Mouse (Mus musculus) frontal cortex, postnatal 10 days (tissue): ENCODE measurements around the gene Fxyd5.
A peak's percentile ranks its signal among the peaks of the same experiment; 100 is the strongest.

ENCODE experiments used
- DNase-seq, 2 experiments: peaks; one replicate each; pipeline ENCODE4 v3.0.0; 2022; ENCODE audit warnings: low spot score in 2 of 2, mixed read lengths in 1 of 2

Fxyd5 gene

DNA sequence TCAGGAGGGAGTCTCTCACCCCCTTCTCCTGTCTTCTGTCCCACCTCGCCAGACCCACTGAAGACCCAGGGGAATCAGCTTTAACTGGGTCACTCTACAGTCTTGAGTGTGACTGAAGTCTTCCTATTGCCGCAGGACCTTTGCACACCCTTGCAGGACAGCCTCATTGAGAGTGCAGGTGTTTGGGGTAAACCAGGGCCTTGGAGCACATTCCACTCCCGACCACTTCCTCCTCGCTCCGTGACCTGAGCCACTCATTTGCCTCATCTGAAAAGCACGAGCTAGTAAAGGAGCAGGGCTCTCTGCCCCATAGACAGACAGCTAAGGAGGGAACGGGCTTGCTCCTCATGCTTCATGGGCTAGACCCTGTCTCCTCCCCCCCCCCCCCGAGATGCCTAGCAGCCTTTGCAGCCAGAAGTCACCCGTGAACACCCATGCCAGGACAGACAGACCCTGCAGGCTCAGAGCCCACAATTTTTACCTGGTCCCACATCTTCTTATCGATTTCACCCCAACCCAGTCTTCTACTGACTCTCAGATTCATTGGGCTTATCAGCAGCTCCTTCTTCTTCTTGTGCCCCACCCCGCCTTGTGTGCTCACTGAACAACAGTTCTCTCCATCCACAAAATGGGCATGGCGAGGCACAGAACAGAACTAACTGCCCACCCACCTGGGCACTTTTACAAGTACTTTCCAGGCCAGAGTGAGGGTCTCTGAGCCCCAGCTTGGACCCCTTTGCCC is 1.8 kb downstream of the Fxyd5 start:
- DNase-seq, result no peak

DNA sequence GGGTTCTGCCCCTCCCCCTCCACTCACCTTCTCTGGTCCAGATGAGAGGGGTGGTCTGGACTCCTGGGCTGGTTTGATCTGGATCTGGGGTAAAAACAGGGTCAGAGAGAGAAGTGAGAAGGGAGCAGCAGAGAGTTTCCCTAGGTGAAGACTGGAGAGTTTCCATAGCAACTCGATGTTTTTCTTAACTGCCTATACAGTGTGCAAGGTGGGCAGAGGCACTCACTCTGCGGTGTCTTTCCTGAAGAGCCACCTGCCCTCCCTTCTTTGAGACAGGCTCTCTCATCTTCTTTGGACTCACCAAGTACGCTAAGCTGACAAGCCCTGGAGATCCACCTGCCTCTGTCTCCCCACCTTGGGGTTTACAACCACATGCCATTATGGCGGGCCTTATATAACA is 3.3 kb downstream of the Fxyd5 start:
- no peak for DNase-seq

DNA sequence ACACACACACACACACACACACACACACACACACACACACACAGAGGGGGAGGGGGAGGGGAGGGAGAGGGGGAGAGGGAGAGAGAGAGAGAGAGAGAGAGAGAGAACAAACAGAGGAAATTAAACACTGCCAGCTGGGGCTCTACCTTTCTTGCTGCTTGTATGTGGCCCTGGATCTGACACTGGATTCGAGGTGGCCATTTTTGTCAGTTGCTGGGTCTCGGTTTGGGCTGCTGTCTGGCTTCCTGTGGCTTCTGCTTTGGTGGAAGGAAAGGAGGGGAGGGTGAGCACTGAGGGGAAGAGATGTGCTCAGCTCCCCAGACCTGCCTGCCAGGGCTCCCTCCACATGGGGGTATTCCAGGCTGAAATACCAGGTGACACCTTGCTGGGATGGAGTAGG is 4.6 kb downstream of the Fxyd5 start:
- no peak for DNase-seq

DNA sequence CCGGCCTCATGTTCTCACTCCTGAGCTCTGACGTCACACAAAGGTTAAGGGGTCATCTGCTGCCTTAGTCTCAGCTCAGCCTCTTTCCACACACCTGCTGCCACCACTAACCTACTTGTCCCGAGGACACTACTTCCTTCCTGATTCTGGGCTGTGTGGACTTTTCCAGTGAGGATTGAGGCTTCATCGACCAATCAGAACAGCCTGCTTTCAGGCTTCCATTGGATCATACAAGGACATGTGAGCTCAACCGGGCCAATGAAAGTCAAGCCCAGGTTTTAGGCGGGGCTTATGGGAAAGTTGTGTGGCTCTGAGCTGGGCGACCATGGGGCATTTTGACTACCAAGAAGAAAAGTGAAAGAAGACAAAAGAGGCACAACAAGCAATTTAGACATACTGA is 5.4 kb downstream of the Fxyd5 start:
- DNase-seq, result no peak

DNA sequence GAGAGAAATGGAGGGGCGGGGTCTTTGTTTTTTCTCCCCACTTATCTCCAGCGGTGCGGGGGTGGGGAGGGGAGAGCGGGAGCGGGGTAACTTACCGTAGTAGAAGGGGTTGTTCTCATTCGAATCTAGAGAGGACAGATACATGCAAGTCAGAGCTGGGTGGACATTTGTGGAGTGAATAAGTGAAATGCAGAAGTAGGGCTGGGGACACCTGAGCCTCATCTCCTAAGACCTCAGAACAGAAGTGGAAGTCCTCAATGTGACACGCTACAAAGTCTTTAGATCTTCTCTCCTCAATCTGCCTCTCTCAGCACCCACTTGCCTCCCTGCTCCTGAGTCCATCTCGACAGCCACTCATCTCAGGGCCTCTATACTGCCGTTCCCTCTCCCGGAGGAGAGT is 7.0 kb downstream of the Fxyd5 start:
- no peak for DNase-seq

DNA sequence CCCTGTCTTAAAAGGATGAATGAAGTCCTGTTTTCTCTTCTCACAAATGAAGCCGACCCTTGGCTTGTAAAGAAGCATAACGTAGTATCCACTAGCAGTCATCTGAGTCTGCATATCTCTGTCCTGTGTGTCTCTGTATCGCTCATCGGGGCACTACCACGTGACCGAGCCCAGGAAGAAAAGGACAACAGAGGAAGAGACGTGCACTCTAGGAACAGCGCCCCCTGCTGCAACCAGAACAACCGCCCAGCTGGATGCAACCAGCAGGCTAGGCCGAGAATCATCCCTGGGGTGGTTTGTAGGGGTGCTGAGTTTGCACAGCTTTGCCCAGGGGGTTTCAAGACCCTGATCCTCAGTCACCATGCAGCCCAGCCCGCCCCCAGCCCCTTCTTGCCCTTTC is 7.5 kb downstream of the Fxyd5 start:
- DNase-seq, result no peak

DNA sequence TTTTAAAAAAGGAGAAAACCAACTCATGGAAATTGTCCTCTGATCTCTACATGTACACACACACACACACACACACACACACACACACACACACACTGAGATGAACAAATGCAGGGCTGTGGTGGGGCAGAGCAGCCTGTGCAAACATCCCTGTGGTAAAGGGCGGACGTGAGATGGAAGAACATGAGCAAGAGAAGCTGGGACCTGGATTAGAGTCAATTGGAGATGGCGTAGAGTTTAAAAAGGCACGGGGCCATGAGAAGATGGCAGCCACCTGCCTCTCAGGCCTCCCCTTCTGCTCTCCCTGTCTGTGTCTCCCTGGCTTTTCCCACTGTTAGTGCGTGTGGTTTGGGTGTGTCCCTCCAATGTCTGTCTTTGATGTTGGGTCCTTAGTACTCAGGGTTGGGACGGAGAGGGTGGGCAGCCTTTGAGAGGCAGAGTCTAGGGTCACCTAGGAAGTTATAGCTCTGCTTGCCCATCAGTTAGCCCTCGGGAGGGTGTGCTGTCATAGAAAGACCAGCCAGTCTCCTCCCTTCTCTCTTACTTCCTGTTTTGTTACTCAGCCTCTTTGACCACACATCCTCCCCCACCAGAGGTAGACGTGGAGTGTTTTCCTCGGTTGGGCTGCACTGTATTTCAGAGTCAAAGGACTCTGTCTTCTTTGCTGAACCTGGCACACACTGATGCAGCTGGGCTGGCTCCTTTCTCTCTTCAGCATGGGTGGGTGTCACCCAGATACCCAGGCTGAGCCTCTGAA is 8.7 kb downstream of the Fxyd5 start:
- DNase-seq, result no peak

DNA sequence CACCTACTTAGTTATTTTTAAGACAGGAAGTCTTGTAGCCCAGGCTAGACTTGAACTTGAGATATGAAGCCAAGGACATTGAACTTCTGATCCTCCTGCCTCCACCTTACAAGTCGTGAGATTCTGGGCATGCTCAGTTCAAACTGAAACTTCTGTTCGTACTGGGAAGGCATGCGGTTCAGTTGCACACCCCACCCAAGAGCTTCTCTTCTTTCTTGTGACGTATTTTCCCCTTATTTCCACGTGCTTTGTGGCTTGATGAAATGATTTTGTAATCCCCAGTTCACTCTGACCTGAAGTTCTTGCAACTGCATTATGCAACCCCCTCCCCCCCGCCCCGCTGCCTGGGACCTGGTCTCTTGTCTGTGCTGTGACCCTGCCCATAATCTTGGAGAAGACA is 10.6 kb downstream of the Fxyd5 start:
- DNase-seq, result no peak

DNA sequence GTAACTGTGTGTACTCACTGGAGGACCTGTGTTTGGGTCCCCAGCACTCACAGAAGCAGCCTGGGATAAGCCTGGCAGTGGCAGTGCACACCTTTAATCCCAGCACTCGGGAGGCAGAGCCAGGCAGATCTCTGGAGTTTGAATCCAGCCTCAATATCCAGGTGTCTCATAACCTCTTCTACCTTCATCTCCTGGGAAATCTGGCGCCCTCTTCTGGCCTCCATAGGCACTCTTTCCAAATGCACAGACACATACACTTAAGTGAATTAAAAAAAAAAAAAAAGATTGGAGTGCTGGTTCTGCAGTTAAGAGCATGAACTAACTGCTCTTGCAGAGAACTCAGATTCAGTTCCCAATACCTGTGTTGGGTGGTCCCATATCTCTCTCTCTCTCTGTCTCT is 11.6 kb downstream of the Fxyd5 start:
- DNase-seq, result no peak

DNA sequence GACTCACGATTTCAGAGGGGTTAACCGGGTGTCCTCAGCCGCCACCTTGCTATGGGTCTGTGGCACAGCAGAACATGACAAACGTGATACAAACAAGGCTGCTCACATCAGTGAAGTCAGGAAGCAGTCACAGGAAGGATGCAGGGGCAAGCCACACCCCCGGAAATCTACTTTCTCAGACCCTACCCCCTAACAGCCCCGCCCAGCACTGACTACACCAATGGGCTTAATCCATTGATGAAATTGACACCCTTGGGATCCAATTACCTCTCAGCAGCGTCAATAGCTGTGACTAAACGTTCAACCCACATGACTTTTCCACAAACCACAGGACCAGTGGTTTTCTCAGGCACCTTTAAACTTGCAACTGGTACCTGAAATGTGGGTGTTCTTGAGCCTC is 13.7 kb downstream of the Fxyd5 start:
- DNase-seq, result no peak

DNA sequence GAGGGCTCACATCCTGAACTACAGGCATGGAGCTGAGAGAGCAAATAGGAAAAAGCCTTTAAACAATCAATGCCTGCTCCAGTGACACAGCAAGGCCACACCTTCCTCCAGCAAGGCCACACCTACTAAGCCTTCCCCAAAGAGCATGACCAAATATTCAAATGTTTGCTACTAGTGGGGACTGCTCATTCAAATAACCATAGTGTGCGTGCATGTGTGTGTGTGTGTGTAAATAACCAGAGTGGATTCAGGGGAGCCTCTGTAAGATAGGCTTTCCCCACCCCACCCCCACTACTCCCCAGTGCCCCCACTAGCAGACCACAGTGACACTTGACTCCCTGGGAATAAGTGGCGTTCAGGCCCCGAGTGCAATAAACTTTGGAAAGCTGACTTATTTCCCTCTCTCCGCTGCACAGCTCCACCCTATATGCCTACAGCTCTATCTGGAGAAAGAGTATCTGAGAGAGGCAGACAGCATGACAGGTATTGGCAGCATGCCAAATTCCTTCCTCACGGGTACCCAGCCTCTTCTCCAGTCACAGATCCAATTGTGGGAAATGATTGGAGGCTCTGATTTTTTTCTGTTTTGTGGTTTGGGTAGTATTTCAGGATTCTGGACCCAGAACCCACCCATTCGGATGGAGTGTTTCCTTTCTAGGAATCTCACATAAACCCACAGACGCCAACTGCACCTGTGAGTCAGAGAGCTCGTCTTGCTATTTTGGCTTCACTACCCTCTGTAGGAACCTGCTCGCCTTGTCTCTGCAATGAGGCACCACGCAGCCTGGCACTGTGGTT is 25.0 kb downstream of the Fxyd5 start:
- DNase-seq, result peak; percentile 35 to 36

DNA sequence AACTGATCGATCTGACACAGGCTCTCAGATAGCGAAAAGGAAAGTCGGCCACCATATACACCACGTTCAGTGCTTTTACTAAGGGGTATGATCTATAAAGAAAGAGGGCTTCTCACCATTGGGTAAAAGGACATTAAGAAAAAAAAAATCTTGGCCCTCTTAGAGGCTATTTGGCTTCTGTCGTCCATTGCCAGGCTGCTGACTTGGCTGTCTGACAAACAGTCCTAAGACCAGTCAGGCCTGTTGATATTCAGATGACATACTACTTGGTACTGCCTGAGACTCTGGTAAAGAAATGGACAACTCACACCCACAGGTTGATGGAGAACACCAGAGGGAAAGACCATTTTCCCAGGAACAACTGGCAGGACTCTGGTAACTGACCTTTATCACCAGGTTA is 29.3 kb downstream of the Fxyd5 start:
- no peak for DNase-seq

DNA sequence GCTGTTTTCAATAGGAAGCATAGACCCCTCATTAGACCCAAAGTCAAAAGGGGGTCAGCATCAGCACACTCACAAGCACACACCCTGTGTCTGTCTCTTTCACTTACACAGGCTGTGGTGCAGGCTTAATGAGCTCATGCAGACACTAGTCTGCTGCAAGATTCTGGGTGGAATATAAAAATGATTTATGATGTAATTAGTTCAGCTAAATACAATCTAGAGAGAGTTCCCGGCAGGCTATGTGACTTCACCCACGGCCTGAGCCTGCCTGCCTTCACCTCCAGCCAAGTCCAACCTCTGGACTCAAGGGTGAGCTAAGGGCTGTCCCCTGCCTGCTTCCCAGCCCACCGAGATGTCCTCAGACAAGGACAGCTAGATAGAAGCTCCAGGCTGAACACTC is 33.4 kb downstream of the Fxyd5 start:
- DNase-seq, result no peak

DNA sequence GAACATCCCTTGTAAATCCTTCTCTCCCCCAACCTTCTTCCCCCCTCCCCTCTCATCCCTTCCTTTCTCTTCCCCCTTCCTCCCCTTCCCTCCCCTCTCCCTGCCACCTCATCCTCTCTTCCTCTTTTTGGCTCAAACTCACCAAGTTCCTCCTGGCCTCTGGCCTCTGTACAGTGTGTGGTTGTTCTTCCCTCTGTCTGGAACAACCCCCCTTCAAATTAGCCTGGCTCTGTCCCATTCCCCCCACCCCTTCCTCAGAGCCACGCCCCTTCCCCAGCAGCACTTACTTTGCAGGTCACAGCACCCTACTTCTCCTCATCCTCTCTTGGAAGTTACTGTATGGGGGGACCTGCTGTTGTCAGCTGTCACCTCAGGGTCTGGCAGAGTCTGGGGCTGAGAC is 34.1 kb downstream of the Fxyd5 start:
- DNase-seq, result no peak

DNA sequence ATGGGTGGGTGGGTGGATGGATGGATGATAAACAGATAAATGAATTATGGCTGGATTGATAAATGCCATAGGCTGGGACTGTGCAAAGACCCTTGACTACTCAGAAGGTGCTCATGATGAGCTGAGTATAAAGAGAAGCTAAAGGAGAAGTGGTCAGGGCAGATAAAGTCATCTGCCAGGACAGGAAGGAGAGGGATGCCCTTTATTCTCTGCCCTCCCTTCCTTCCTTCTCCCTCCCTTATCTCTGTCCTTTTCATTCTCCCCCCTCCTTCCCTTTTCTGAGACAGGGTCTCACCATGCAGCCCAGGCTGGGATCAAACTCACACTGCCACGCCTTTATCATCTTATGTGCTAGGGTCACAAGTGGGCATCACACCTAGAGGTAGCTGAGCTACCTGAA is 34.5 kb downstream of the Fxyd5 start:
- DNase-seq, result no peak

DNA sequence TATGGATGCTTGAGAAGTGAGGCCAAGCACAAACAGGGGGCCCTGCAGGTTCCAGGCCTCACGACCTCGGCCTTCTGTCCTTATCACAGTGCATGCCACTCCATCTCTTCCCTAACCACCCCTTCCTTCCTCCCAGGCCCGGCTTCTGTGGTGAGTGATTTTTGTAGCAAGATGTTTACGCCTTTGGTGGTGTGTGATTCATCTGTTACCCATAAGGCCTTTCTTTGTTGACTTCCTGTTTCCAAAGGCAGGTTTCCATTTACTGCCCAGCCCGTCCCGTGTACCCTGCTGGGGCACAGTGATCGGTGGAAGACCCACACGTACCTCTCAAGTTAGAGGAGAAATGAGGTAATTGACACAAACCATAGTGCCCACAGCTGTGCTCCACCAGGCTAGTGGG is 39.6 kb downstream of the Fxyd5 start:
- no peak for DNase-seq

DNA sequence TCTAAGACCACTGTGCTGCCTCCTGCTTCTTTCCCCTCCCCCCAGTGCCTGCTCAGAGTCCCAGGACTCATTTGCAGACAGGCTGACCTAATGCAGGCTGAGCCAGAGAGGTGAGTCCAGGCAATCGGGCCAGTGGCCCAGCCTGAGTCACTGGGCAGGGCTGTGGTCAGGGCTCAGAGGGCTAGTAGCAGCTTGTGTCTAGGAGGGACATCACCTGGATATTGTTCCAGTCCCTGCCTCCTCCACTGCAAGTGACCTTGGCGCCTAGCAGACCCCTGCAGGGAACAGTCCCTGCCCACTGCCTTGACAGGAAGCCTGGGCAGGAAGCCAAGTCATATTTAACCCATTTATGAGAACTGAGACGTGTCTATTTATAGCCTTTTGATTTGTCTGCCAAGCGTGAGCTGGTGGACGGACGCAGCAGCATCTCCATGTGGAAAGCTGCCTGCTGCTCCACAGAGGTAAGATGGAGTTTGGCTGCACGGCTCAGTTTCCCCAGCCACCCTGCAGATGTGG is 41.7 kb downstream of the Fxyd5 start:
- peak; percentile 16 to 17 for DNase-seq

DNA sequence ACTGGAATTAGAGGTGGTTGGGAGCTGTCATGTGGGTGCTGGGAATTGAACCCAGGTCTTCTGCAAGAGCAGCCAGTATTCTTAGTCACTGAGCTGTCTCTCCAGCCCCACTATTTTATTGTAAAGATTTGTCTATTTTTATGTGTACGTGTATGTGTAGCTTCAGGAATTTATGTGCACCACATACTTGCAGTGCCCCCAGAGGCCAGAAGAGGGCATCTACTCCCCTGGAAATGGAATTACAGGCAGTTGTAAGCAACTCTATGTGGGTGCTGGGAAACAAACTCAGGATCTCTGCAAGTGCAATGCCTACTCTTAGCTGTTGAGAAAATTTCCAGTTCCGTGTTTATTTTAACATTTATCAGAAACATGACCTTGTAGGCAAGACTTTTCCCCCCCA is 45.8 kb downstream of the Fxyd5 start:
- no peak for DNase-seq

DNA sequence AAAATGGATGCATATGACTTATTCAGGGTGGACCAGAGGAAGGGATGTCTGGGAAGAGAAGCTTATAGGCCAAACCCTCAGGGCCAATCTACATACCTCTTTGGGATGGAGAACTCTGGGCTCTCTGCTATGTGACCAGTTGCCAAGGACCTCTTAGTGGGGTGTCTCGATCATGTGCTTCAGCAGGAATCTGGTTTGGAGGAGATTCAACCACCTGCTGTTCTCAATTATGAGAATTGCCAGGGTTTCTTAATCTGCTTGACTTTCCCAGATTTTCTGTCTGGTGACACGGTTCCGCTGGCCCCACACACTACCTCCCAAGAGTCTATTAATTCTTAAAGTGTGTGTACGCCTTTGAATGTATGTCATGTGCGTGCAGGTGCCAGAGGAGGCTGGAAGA is 48.3 kb downstream of the Fxyd5 start:
- DNase-seq, result no peak

DNA sequence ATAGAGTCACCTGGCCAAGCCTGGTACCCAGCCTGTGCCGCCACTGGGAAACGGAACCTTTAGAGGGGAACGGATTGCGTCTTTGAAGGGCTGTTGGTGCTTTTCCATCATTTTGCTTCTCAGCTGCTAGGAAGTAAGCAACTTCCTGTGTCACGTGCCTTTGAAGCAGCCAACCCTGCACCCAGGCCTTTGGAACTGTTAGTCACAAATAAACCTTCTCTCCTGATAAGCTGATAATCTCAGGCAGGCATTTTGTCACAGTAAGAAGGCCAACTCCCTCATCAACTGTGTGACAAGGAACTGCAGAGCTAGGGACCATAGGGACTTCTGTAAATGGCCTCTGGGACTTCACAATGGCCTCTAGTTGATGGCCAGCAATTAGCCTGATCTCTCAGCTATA is 50.1 kb downstream of the Fxyd5 start:
- DNase-seq, result no peak

DNA sequence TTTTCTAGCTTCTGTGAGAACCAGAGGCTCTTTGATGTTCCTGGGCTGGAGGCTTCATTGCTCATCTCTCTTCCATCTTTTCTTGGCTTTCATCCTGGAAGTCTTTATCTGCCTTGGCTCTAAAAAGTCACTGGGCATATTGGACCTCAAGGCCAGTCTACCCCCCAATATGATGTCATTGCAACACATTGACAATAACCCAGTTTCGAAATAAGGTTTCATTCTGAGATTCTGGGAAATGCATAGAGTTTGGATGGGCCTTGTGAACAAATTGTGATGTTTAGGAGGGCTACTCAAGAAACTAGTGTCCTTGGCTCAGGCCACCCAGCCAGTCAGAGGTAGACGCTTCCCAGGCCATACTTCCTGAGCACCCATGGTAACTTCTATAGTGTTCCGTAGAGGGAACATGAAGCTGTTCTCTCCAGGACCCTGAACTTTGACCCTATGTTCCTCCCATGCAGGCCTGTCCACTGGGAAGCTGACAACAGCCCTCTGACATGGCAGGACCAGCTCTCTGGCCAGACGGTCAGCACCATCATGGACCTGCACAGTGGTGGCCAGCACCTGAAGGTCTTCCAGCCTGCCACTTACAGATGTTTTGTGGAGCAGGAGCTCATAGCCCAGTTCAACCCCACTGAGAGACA is 53.6 kb downstream of the Fxyd5 start:
- no peak for DNase-seq

DNA sequence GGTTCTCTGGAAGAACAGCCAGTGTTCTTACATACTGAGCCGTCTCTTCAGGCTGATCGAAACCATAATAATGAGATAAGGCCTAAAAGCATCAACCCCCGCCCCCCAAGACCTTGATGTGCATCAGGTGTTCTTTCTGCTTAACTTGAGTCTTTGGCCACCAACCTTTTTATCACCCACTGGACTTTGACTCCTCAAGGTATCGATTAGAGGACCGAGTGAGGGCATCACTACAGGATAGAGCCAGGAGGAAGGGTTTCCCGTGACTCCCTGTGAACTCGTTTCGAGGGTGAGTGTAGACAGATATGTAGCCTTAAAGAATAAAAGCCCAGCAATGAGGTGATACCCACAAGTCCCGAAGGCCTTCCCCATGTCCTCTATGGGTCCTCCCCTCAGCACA is 56.9 kb downstream of the Fxyd5 start:
- DNase-seq, result no peak
